Comparison of ENCODE assay signal across 16 mouse cellular contexts in the genomic region with DNA sequence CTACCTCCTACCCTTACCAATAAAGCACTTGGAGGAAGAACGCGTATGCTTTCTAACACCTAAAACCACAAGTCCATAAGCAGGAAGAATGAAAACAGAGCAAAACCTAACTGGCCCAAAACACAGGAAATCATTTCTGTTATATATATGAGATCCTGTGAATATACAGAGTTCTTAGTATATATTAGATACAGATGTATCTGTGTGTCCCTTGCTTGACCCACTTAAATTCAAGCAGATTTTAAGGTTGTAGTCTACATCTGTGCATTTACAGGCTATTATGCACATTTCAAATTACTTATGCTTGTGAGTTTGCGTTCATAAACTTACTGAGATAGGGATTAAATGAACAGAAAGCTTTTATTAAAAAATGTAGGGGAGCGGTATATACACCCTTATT.
"Had no signal": no experiment of that assay in that cellular context is flagged by ENCODE, and none has a peak within 500 bp of the region (broad histone marks: within the 10 kb centered on the region; RNA-seq: fewer than 3 reads in every experiment).

No protein-coding gene starts in this region.

- H3K27me3 ChIP-seq: neural tube, embryonic 13.5 days; neural tube, embryonic 15.5 days; stomach, embryonic 15.5 days had no signal

- H3K9ac ChIP-seq: neural tube, embryonic 13.5 days; neural tube, embryonic 15.5 days; stomach, embryonic 15.5 days had no signal

- H3K4me3 ChIP-seq: neural tube, embryonic 13.5 days; neural tube, embryonic 15.5 days; stomach, embryonic 15.5 days had no signal

- H3K27ac ChIP-seq: neural tube, embryonic 13.5 days; neural tube, embryonic 15.5 days; stomach, embryonic 15.5 days; stomach, postnatal 0 days had no signal

- DNase-seq: retina, postnatal 1 day; right cerebral cortex, adult 18-20 months; right cerebral cortex, postnatal 14 days; right cerebral cortex, postnatal 25 days; right cerebral cortex, postnatal 4 days; spleen, adult 18-20 months; thymus, adult 18-20 months; thymus, adult 2 months; thymus, postnatal 14 days; thymus, postnatal 25 days; thymus, postnatal 36 days; thymus, postnatal 4 days had no signal

- H3K4me2 ChIP-seq: neural tube, embryonic 13.5 days; neural tube, embryonic 15.5 days; stomach, embryonic 15.5 days had no signal

- H3K36me3 ChIP-seq: neural tube, embryonic 13.5 days; neural tube, embryonic 15.5 days; stomach, embryonic 15.5 days had no signal

- H3K9me3 ChIP-seq: neural tube, embryonic 13.5 days; neural tube, embryonic 15.5 days; stomach, embryonic 15.5 days had no signal

- H3K4me1 ChIP-seq: neural tube, embryonic 15.5 days; stomach, embryonic 15.5 days had no signal
